Mouse (Mus musculus) leukemia stem cell, adult 10-12 weeks (primary cell): ENCODE results near the gene Nlrp9b. TPM values are rescaled to one million over a fixed set of nuclear protein-coding genes. Genes with fewer than 3 reads are reported as not detected.

Experiments used
- polyA plus RNA-seq: library from polyadenylated mRNA; stranded (reverse); fragments of >175 nt; gene quantifications from 2 replicates; pipeline ENCODE4 v1.2.3, GENCODE M21; 2012; ENCODE audit warnings: low replicate concordance

Gene Nlrp9b
- polyA plus RNA-seq = not detected in 2 replicates

GRCm38 (mm10) chr7:19991165-19991564, at the start of gene Nlrp9b:
Nlrp9b (plus strand) TSS chr7:19991465.

DNA sequence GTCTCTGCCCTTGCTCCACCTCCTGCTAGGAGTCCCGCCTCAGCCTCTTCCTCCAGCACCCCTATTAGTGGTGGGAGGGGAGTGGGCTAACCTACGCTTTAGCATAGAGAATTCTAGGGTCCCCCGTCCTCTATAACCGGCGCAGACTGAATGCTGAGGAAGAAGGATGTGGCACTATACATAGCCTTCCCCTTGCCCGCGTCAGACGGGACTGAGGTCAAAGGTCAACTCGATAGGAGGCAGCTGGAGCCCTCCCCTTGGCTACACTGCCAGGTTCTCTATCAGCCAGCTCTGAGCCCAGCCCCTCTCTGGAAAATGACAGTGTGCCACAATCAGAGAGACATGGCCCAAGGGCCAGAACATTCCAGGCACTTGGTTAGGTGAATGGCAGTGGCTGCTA, 40.7 kb upstream of the Nlrp9b start, which contains the start of gene Igsf23:
Gene Igsf23 (minus strand): TSS at position 168 of the 400 bp plus-strand sequence.

DNA sequence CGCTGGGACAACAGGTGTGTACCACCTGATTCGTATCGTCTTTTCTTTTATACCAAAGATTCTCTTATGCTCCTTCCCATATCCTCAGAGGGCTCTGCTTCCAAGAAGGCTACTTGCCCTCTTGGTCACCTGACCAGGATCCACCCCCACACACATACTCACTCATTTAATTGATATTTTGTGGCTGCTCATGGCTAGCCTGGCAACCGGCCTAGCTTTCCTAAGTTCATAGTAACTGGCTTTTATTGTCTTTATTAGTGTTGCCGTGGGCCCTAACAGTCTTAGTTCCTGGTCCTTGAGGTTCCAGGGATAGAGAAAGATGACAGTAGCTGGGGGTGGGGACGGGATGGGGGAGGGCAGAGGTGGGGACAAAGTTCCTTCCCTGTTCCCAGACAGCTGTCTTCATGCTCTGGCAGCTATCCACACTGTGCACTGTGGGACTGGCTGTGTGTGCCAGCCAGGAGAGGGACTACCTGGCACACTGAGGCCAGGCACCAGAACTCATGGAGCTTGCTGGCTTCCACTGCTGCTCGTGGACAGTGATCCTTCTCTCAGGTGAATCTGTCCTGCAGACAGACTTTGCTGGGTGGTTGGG, 26.2 kb upstream of the Nlrp9b start, which contains the start of gene Ceacam20:
Gene Ceacam20 (plus strand): TSS at position 428 of the 595 bp plus-strand sequence.

DNA sequence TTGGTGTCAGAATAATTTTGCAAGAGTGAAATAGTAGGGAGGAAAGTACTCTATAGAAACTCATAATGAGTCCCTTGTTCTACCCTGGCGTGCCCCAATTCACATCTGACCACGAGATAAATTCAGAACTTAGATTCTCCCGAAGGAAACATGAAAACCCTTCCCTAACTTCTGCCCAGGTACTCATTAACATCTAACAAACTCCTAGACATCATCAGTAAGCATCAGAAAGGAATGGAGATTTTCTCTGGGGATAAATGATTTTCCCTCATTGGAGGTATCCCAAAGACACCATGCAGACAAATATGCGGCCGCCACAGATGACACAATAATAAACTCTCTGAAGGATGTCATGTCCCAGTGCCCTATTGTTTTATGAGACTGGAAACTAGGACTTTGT, 108.1 kb downstream of the Nlrp9b start, which contains the start of gene Vmn1r91:
Gene Vmn1r91 (plus strand): TSS at position 301 of the 400 bp plus-strand sequence.

DNA sequence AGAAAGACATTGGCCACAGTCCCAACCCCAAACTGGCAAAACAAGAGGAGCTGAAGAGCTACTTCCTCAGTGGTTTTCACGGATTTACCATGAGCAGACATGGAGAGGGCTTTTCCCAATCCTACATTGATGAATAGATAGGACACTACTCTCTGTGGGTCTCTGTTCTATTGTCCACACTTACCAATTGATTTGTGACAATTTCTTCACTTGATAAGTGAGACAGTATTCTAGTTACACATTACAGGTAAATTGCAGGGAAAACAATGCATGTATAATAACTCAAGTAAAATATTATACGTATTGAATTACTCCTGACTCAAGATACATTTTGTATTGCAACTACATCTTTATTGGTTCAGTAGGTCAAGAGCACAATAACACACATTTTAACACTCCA, 131.2 kb downstream of the Nlrp9b start, which contains the start of gene Gm16442:
Gene Gm16442 (minus strand): TSS at position 101 of the 400 bp plus-strand sequence.

Other genes starting within 250 kb of the Nlrp9b start
- 4.9 and 6.0 TPM in 2 replicates for gene Nectin2, start 241.0 kb upstream of the Nlrp9b start, polyA plus RNA-seq
- gene Bcam, start 220.4 kb upstream of the Nlrp9b start, polyA plus RNA-seq = 6.0 and 6.9 TPM in 2 replicates
- 0.51 TPM in 1 of 2 replicates, not detected in the other for gene Cblc, start 194.7 kb upstream of the Nlrp9b start, polyA plus RNA-seq
- gene Bcl3, start 168.7 kb upstream of the Nlrp9b start, polyA plus RNA-seq = 67.9 and 83.4 TPM in 2 replicates
- not detected in 2 replicates for gene Gm19345, start 139.5 kb upstream of the Nlrp9b start, polyA plus RNA-seq
- gene Ceacam16, start 130.2 kb upstream of the Nlrp9b start, polyA plus RNA-seq = 3.5 and 10.5 TPM in 2 replicates
- gene Ceacam19, start 103.5 kb upstream of the Nlrp9b start, polyA plus RNA-seq = not detected in 2 replicates
- gene Pvr, start 70.3 kb upstream of the Nlrp9b start, polyA plus RNA-seq = 0.60 and 0.87 TPM in 2 replicates
- 0.20 TPM in 1 of 2 replicates, not detected in the other for gene Igsf23, start 40.7 kb upstream of the Nlrp9b start, polyA plus RNA-seq
- gene Ceacam20, start 26.1 kb upstream of the Nlrp9b start, polyA plus RNA-seq = not detected in 2 replicates
- not detected in 2 replicates for gene Vmn1r91, start 108.2 kb downstream of the Nlrp9b start, polyA plus RNA-seq
- not detected in 2 replicates for gene Gm16442, start 131.1 kb downstream of the Nlrp9b start, polyA plus RNA-seq
- gene Vmn1r93, start 147.6 kb downstream of the Nlrp9b start, polyA plus RNA-seq = not detected in 2 replicates
- gene Vmn1r94, start 176.9 kb downstream of the Nlrp9b start, polyA plus RNA-seq = not detected in 2 replicates
- gene Vmn1r95, start 202.2 kb downstream of the Nlrp9b start, polyA plus RNA-seq = not detected in 2 replicates
- gene Gm6164, start 214.1 kb downstream of the Nlrp9b start, polyA plus RNA-seq = not detected in 2 replicates
- gene Gm4498, start 242.4 kb downstream of the Nlrp9b start, polyA plus RNA-seq = not detected in 2 replicates